Mouse (Mus musculus) intestine, postnatal 0 days (tissue): ENCODE measurements around the gene Swt1. TPM values are rescaled to one million over a fixed set of nuclear protein-coding genes. Genes with fewer than 3 reads are reported as not detected.

Experiments used
- ATAC-seq: fragments of 200-750 bp; cut with Nextera tagmentation; 2 replicates; pipeline ENCODE4 v1.8.0; 2017; ENCODE audit warnings: mild to moderate bottlenecking, moderate TSS enrichment, moderate library complexity
- H3K27ac ChIP-seq: fragments of 300-500 bp; sonication (generic); 2 replicates; pipeline ENCODE4 v1.5.1; 2014; ENCODE audit warnings: mild to moderate bottlenecking, low read depth, low read length, moderate library complexity
- H3K27me3 ChIP-seq: fragments of 300-500 bp; sonication (generic); replicated peaks from 2 replicates; pipeline ENCODE4 v1.6.1; 2014; ENCODE audit warnings: low read length, mixed read lengths; ENCODE audit not compliant: control insufficient read depth, insufficient read depth
- H3K36me3 ChIP-seq: fragments of 300-500 bp; sonication (generic); 2 replicates; pipeline ENCODE4 v1.6.1; 2014; ENCODE audit warnings: mild to moderate bottlenecking, moderate library complexity; ENCODE audit not compliant: control insufficient read depth, insufficient read depth
- H3K4me1 ChIP-seq: fragments of 300-500 bp; sonication (generic); replicated peaks from 2 replicates; pipeline ENCODE4 v1.6.1; 2014; ENCODE audit warnings: antibody characterized with exemption, low read length, mixed read lengths; ENCODE audit not compliant: control insufficient read depth, insufficient read depth
- H3K4me2 ChIP-seq: fragments of 300-500 bp; sonication (generic); replicated peaks from 2 replicates; pipeline ENCODE4 v1.6.1; 2014; ENCODE audit warnings: low read depth, mild to moderate bottlenecking, moderate library complexity
- H3K4me3 ChIP-seq: fragments of 300-500 bp; sonication (generic); 2 replicates; pipeline ENCODE4 v1.5.1; 2014; ENCODE audit warnings: low read depth, low read length
- H3K9ac ChIP-seq: fragments of 300-500 bp; sonication (generic); 2 replicates; pipeline ENCODE4 v1.6.1; 2014; ENCODE audit warnings: mild to moderate bottlenecking, low read depth, low read length
- H3K9me3 ChIP-seq: fragments of 300-500 bp; sonication (generic); 2 replicates; pipeline ENCODE4 v1.6.1; 2016; ENCODE audit warnings: mixed run types; ENCODE audit not compliant: control insufficient read depth
- CTCF ChIP-seq: sonication (generic); IDR thresholded peaks from 2 replicates; pipeline ENCODE4 v1.5.1; 2016; ENCODE audit warnings: low read depth, mild to moderate bottlenecking, control low read depth, antibody characterized with exemption, moderate library complexity
- WGBS: fragments of 180-500 bp; shearing (Covaris S2); extraction: QIAGEN DNeasy Blood & Tissue Kit; methylation state at CpG from one replicate; pipeline ENCODE4 v1.1.7; 2014; 5-methylcytosine and 5-hydroxymethylcytosine counted together
- polyA plus RNA-seq: library from polyadenylated mRNA; unstranded; fragments of >200 nt; fragmentation: Nextera tagmentation; extraction: Ambion mirVana; gene quantifications from 2 replicates; pipeline ENCODE4 v1.2.1, GENCODE M21; 2015

Swt1 gene
- polyA plus RNA-seq, 1 experiment from 2014 or later = 56.7 TPM

GRCm38 (mm10) chr1:151457087-151457486 is 28.8 kb upstream of the Swt1 start:
- no peak overlapping the region for H3K4me3 ChIP-seq
- H3K4me1 ChIP-seq = no peaks in the 10 kb centered on the region
- H3K27me3 ChIP-seq = no peaks in the 10 kb centered on the region
- peaks cover 53% of the 10 kb centered on the region for H3K36me3 ChIP-seq
- no peak overlapping the region for H3K9ac ChIP-seq
- TF ChIP-seq CTCF = no peak
- 68% methylated on average over 5 of the region's 5 CpGs for WGBS
- H3K4me2 ChIP-seq = no peak overlapping the region
- no peak for ATAC-seq
- no peaks in the 10 kb centered on the region for H3K9me3 ChIP-seq
- no peak overlapping the region for H3K27ac ChIP-seq

GRCm38 (mm10) chr1:151451946-151452345 is 23.7 kb upstream of the Swt1 start:
- no peak for TF ChIP-seq CTCF
- no peaks in the 10 kb centered on the region for H3K4me1 ChIP-seq
- WGBS = 98% methylated on average over 11 of the region's 11 CpGs
- peaks cover 73% of the 10 kb centered on the region for H3K36me3 ChIP-seq
- H3K9ac ChIP-seq = no peak overlapping the region
- H3K27me3 ChIP-seq = no peaks in the 10 kb centered on the region
- H3K4me3 ChIP-seq = no peak overlapping the region
- H3K27ac ChIP-seq = no peak overlapping the region
- ATAC-seq = no peak
- H3K9me3 ChIP-seq = no peaks in the 10 kb centered on the region
- H3K4me2 ChIP-seq = no peak overlapping the region

- Histone ChIP-seq H3K4me3 (no peak overlapping the region), H3K4me2 (no peak overlapping the region), H3K4me1 (no peaks in the 10 kb centered on the region), H3K9ac (no peak overlapping the region), H3K9me3 (no peaks in the 10 kb centered on the region), H3K36me3 (peaks cover 74% of the 10 kb centered on the region), H3K27me3 (no peaks in the 10 kb centered on the region), H3K27ac (no peak overlapping the region)
- 94% methylated on average over 1 of the region's 2 CpGs for WGBS
- peak; percentile 37; the same call in 1 of the 2 replicates for TF ChIP-seq CTCF
- ATAC-seq = no peak
Observed at GRCm38 (mm10) chr1:151450851-151451250, 22.6 kb upstream of the Swt1 start.

GRCm38 (mm10) chr1:151449866-151450265 is 21.6 kb upstream of the Swt1 start:
- 94% methylated on average over 10 of the region's 10 CpGs for WGBS
- Histone ChIP-seq H3K9me3 (no peaks in the 10 kb centered on the region), H3K4me2 (no peak overlapping the region), H3K36me3 (peaks cover 80% of the 10 kb centered on the region), H3K27me3 (no peaks in the 10 kb centered on the region), H3K4me1 (no peaks in the 10 kb centered on the region), H3K27ac (no peak overlapping the region), H3K9ac (no peak overlapping the region), H3K4me3 (no peak overlapping the region)
- no peak for ATAC-seq
- TF ChIP-seq CTCF = no peak

GRCm38 (mm10) chr1:151435431-151435830 is 7.2 kb upstream of the Swt1 start:
- no peaks in the 10 kb centered on the region for H3K4me1 ChIP-seq
- no peak for TF ChIP-seq CTCF
- no peak for ATAC-seq
- no peak overlapping the region for H3K9ac ChIP-seq
- WGBS = 83% methylated on average over 6 of the region's 6 CpGs
- H3K27ac ChIP-seq = no peak overlapping the region
- H3K27me3 ChIP-seq = no peaks in the 10 kb centered on the region
- no peak overlapping the region for H3K4me3 ChIP-seq
- H3K9me3 ChIP-seq = no peaks in the 10 kb centered on the region
- no peak overlapping the region for H3K4me2 ChIP-seq
- peaks cover 54% of the 10 kb centered on the region for H3K36me3 ChIP-seq

- Histone ChIP-seq H3K4me2 (peak overlapping the region; percentile 72), H3K9ac (peak overlapping the region; percentile 98), H3K9me3 (no peaks in the 10 kb centered on the region), H3K4me3 (peak overlapping the region; percentile 94), H3K27ac (peak overlapping the region; percentile 100), H3K27me3 (no peaks in the 10 kb centered on the region), H3K4me1 (no peaks in the 10 kb centered on the region), H3K36me3 (peaks cover 3% of the 10 kb centered on the region; the same call in 1 of the 2 replicates)
- WGBS = 17% methylated on average over 9 of the region's 9 CpGs
- ATAC-seq = peak; percentile 24; the same call in 1 of the 2 replicates
- TF ChIP-seq CTCF = no peak
Observed at GRCm38 (mm10) chr1:151429316-151429715, 1.1 kb upstream of the Swt1 start.

- ATAC-seq = peak; percentile 32
Observed at GRCm38 (mm10) chr1:151427888-151428262, 380 bp downstream of the Swt1 start.

More at GRCm38 (mm10) chr1:151427888-151428262, 380 bp downstream of the Swt1 start:
- Histone ChIP-seq H3K27ac (peak overlapping the region; percentile 100), H3K27me3 (no peaks in the 10 kb centered on the region), H3K4me1 (no peaks in the 10 kb centered on the region), H3K9me3 (no peaks in the 10 kb centered on the region), H3K4me2 (peak overlapping the region; percentile 72), H3K9ac (peak overlapping the region; percentile 78), H3K4me3 (peak overlapping the region; percentile 94), H3K36me3 (no peaks in the 10 kb centered on the region)
- WGBS = under 1% methylated on average over 25 of the region's 26 CpGs
- TF ChIP-seq CTCF = no peak
